Mouse (Mus musculus) hindbrain, embryonic 11.5 days (tissue): Measurements from ENCODE around the gene Ier2. TPM values are rescaled to one million over a fixed set of nuclear protein-coding genes. Genes with fewer than 3 reads are reported as not detected.
A peak's percentile ranks its signal among the peaks of the same experiment; 100 is the strongest.

ENCODE experiments used
- ATAC-seq: fragments of 200-750 bp; cut with Nextera tagmentation; 2 replicates; pipeline ENCODE4 v1.8.0; 2017; ENCODE audit warnings: mild to moderate bottlenecking, moderate TSS enrichment, moderate library complexity; ENCODE audit not compliant: low FRiP score
- DNase-seq: peaks from one replicate; pipeline ENCODE4 v3.0.0-alpha.2; 2015; ENCODE audit warnings: low spot score
- H3K27ac ChIP-seq: fragments of 300-500 bp; sonication (generic); 2 replicates; pipeline ENCODE4 v1.5.1; 2014; ENCODE audit warnings: mild to moderate bottlenecking, low read depth, low read length
- H3K27me3 ChIP-seq: fragments of 300-500 bp; sonication (generic); 2 replicates; pipeline ENCODE4 v1.6.1; 2014; ENCODE audit warnings: mild to moderate bottlenecking, low read length, moderate library complexity, mixed read lengths; ENCODE audit not compliant: control insufficient read depth, insufficient read depth
- H3K36me3 ChIP-seq: fragments of 300-500 bp; sonication (generic); 2 replicates; pipeline ENCODE4 v1.6.1; 2014; ENCODE audit warnings: mild to moderate bottlenecking, low read length, moderate library complexity, mixed read lengths; ENCODE audit not compliant: control insufficient read depth, insufficient read depth
- H3K4me1 ChIP-seq: fragments of 300-500 bp; sonication (generic); replicated peaks from 2 replicates; pipeline ENCODE4 v1.6.1; 2014; ENCODE audit warnings: low read length, mixed read lengths; ENCODE audit not compliant: control insufficient read depth, insufficient read depth
- H3K4me2 ChIP-seq: fragments of 300-500 bp; sonication (generic); replicated peaks from 2 replicates; pipeline ENCODE4 v1.6.1; 2014; ENCODE audit warnings: mild to moderate bottlenecking, low read depth, low read length
- H3K4me3 ChIP-seq: fragments of 300-500 bp; sonication (generic); 2 replicates; pipeline ENCODE4 v1.5.1; 2014; ENCODE audit warnings: low read depth, low read length
- H3K9ac ChIP-seq: fragments of 300-500 bp; sonication (generic); 2 replicates; pipeline ENCODE4 v1.6.1; 2014; ENCODE audit warnings: low read depth, low read length
- H3K9me3 ChIP-seq: fragments of 300-500 bp; sonication (generic); 2 replicates; pipeline ENCODE4 v1.6.1; 2016; ENCODE audit warnings: low read length; ENCODE audit not compliant: control insufficient read depth
- whole genome bisulfite sequencing: fragments of 180-500 bp; shearing (Covaris S2); extraction: QIAGEN DNeasy Blood & Tissue Kit; methylation state at CpG from one replicate; pipeline ENCODE4 v1.1.7; 2014; 5-methylcytosine and 5-hydroxymethylcytosine counted together
- polyA plus RNA-seq: library from polyadenylated mRNA; unstranded; fragments of >200 nt; fragmentation: Nextera tagmentation; extraction: Ambion mirVana; gene quantifications from 2 replicates; pipeline ENCODE4 v1.2.1, GENCODE M21; 2014

Ier2 gene
- polyA plus RNA-seq, 1 experiment from 2014 or later: 60.5 TPM

GRCm38 (mm10) chr8:84700941-84701911 lies 38.6 kb upstream of the Ier2 start, which contains the start of gene Lyl1:
Lyl1 (plus strand) TSS chr8:84701457.
- WGBS: 14% methylated on average over 33 of the region's 34 CpGs
- H3K27ac ChIP-seq: no peak within 1 kb of the TSS
- ATAC-seq (peak; percentile 29; the same call in 1 of the 2 replicates), DNase-seq (peak; percentile 41)
- H3K4me1 ChIP-seq: peaks cover 12% of the 10 kb centered on the region; the same call in 1 of the 2 replicates
- no peak within 1 kb of the TSS for H3K9ac ChIP-seq
- no peaks in the 10 kb centered on the region for H3K9me3 ChIP-seq
- H3K4me3 ChIP-seq: peak within 1 kb of the TSS; percentile 16
- peaks cover 50% of the 10 kb centered on the region for H3K27me3 ChIP-seq
- H3K4me2 ChIP-seq: 0 out of 2 replicates have a peak within 1 kb of the TSS, but pooled peaks have one; percentile 11
- H3K36me3 ChIP-seq: no peaks in the 10 kb centered on the region

GRCm38 (mm10) chr8:84700526-84700925 lies 37.9 kb upstream of the Ier2 start:
- no peak overlapping the region for H3K9ac ChIP-seq
- no peaks in the 10 kb centered on the region for H3K9me3 ChIP-seq
- ATAC-seq (no peak), DNase-seq (no peak)
- no peaks in the 10 kb centered on the region for H3K36me3 ChIP-seq
- peaks cover 10% of the 10 kb centered on the region; the same call in 1 of the 2 replicates for H3K4me1 ChIP-seq
- WGBS: 77% methylated on average over 5 of the region's 5 CpGs
- H3K27me3 ChIP-seq: peaks cover 47% of the 10 kb centered on the region
- H3K4me3 ChIP-seq: no peak overlapping the region
- H3K4me2 ChIP-seq: no peak overlapping the region
- H3K27ac ChIP-seq: no peak overlapping the region

GRCm38 (mm10) chr8:84699861-84700322 lies 37.2 kb upstream of the Ier2 start:
- ATAC-seq (no peak), DNase-seq (peak; percentile 54)
- peaks cover 41% of the 10 kb centered on the region for H3K27me3 ChIP-seq
- H3K4me1 ChIP-seq: peaks cover 4% of the 10 kb centered on the region; the same call in 1 of the 2 replicates
- H3K9me3 ChIP-seq: no peaks in the 10 kb centered on the region
- no peak overlapping the region for H3K4me2 ChIP-seq
- WGBS: 70% methylated on average over 7 of the region's 7 CpGs
- no peak overlapping the region for H3K27ac ChIP-seq
- no peaks in the 10 kb centered on the region for H3K36me3 ChIP-seq
- no peak overlapping the region for H3K4me3 ChIP-seq
- H3K9ac ChIP-seq: no peak overlapping the region

GRCm38 (mm10) chr8:84698929-84699401 lies 36.3 kb upstream of the Ier2 start:
- Histone ChIP-seq H3K9ac (no peak overlapping the region), H3K36me3 (no peaks in the 10 kb centered on the region), H3K27me3 (peaks cover 32% of the 10 kb centered on the region), H3K9me3 (no peaks in the 10 kb centered on the region), H3K4me1 (peaks cover 2% of the 10 kb centered on the region; the same call in 1 of the 2 replicates), H3K4me2 (no peak overlapping the region), H3K27ac (no peak overlapping the region), H3K4me3 (no peak overlapping the region)
- 92% methylated on average over 9 of the region's 9 CpGs for WGBS
- DNase-seq: no peak
- no peak for ATAC-seq

DNA sequence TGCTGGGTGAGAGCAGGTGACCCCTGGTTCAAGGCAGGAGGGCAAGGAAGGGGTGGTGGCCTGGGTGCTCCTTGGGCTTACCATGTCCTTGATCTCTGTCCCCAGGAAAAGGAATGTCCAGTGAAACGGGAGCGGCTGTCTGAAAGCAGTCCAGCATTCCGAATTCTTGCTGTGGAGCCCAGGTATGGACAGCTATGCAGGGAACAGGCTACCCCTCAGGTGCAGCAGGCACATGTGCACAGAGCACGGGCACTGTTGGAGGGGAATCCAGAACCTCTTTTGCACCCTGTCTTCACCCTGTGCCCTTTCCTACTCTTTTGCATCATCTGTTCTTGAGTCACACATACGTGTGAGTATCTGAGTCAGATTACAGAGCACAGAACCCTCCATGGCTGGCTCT lies 35.6 kb upstream of the Ier2 start:
- DNase-seq: no peak
- Histone ChIP-seq H3K27me3 (peaks cover 25% of the 10 kb centered on the region), H3K4me2 (no peak overlapping the region), H3K4me1 (no peaks in the 10 kb centered on the region), H3K9me3 (no peaks in the 10 kb centered on the region), H3K9ac (no peak overlapping the region), H3K4me3 (no peak overlapping the region), H3K36me3 (no peaks in the 10 kb centered on the region), H3K27ac (no peak overlapping the region)
- 89% methylated on average over 5 of the region's 5 CpGs for WGBS
- no peak for ATAC-seq

DNA sequence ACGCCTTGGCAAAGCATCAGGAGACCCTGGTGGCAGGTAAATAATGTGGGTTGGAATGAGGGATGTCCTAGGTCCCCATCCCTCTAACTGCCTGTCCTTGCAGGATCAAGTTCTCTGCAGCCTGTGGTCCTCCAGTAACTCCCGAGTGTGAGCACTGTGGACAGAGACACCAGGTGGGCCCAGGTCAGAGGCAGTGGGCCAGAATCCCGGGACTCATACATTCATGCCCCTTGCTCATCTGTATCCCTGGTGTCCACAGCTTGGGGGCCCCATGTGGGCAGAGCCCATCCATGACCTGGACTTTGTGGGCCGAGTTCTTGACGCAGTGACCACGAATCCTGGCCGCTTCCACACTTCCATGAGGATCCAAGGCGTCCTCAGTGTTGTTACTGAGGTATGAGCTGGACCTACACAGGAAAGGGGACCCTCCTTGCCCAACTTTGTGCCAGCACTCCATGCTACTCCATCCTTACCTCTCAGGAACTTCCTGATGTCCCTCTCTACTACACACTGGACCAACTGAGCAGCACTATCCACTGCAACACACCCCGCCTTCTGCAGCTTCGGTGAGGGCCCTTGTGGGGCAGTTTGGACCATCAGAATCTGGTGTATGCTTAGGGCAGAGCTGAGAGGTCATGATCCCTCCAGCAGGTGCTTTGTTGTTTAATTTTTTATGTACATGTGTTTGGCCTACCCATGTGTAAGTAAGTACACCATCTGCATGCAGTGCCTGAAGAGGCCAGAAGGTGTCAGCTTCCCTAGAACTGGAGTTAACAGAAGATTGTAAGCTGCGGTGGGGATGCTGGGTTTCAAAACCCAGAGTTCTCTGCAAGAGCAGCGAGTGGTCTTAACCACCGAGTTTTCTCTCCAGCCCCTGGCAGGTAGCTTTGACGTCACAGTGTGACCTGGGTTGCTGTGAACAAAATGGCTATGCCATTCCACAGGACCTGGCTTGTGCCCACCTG lies 34.8 kb upstream of the Ier2 start:
- peaks cover 17% of the 10 kb centered on the region for H3K27me3 ChIP-seq
- H3K4me1 ChIP-seq: no peaks in the 10 kb centered on the region
- no peak overlapping the region for H3K4me2 ChIP-seq
- DNase-seq (peak; percentile 43), ATAC-seq (0 out of 2 replicates have a peak, but pooled peaks have one; percentile 28)
- H3K9me3 ChIP-seq: no peaks in the 10 kb centered on the region
- H3K9ac ChIP-seq: no peak overlapping the region
- WGBS: 90% methylated on average over 14 of the region's 14 CpGs
- H3K4me3 ChIP-seq: no peak overlapping the region
- no peak overlapping the region for H3K27ac ChIP-seq
- no peaks in the 10 kb centered on the region for H3K36me3 ChIP-seq

- no peaks in the 10 kb centered on the region for H3K27me3 ChIP-seq
- 96% methylated on average over 6 of the region's 6 CpGs for whole genome bisulfite sequencing
- H3K9me3 ChIP-seq: no peaks in the 10 kb centered on the region
- ATAC-seq (no peak), DNase-seq (no peak)
- no peak overlapping the region for H3K4me2 ChIP-seq
- no peak overlapping the region for H3K9ac ChIP-seq
- H3K4me3 ChIP-seq: no peak overlapping the region
- no peaks in the 10 kb centered on the region for H3K4me1 ChIP-seq
- H3K27ac ChIP-seq: no peak overlapping the region
- H3K36me3 ChIP-seq: no peaks in the 10 kb centered on the region
Measured at GRCm38 (mm10) chr8:84695140-84695539, 32.5 kb upstream of the Ier2 start.

- H3K4me1 ChIP-seq: no peaks in the 10 kb centered on the region
- no peak overlapping the region for H3K4me3 ChIP-seq
- 82% methylated on average over 4 of the region's 4 CpGs for WGBS
- no peak for ATAC-seq
- no peak overlapping the region for H3K27ac ChIP-seq
- H3K36me3 ChIP-seq: no peaks in the 10 kb centered on the region
- no peak overlapping the region for H3K9ac ChIP-seq
- H3K9me3 ChIP-seq: no peaks in the 10 kb centered on the region
- H3K4me2 ChIP-seq: no peak overlapping the region
- DNase-seq: no peak
- H3K27me3 ChIP-seq: no peaks in the 10 kb centered on the region
Measured at GRCm38 (mm10) chr8:84693332-84693731, 30.7 kb upstream of the Ier2 start.
